Mouse (Mus musculus) embryonic fibroblast, embryonic 13.5 days (primary cell): ENCODE results near the gene Itfg1.

Experiments
- CTCF ChIP-seq: IDR thresholded peaks from 2 replicates; pipeline ENCODE4 v1.5.1; 2011; ENCODE audit warnings: mild to moderate bottlenecking, control low read depth, low read length, moderate library complexity, borderline replicate concordance; ENCODE audit not compliant: insufficient read depth
- POLR2A ChIP-seq: IDR thresholded peaks from 2 replicates; pipeline ENCODE4 v1.6.1; 2011; ENCODE audit warnings: low read depth, mild to moderate bottlenecking, control low read depth, low read length, moderate library complexity

- TF ChIP-seq CTCF (no peak), POLR2A (no peak)
Observed at GRCm38 (mm10) chr8:85706988-85707387, 133.7 kb downstream of the Itfg1 start.
